Mouse (Mus musculus) kidney, embryonic 14.5 days (tissue): Measurements from ENCODE around the gene Prph2. TPM values are rescaled to one million over a fixed set of nuclear protein-coding genes. Genes with fewer than 3 reads are reported as not detected.

Experiments
- ATAC-seq: fragments of 200-750 bp; cut with Nextera tagmentation; 2 replicates; pipeline ENCODE4 v1.8.0; 2017; ENCODE audit warnings: moderate number of reproducible peaks, mild to moderate bottlenecking, moderate TSS enrichment, moderate library complexity; ENCODE audit not compliant: low FRiP score, low TSS enrichment
- H3K27ac ChIP-seq: fragments of 300-500 bp; sonication (generic); 2 replicates; pipeline ENCODE4 v1.5.1; 2014; ENCODE audit warnings: low read depth, mild to moderate bottlenecking, low read length, moderate library complexity, mixed read lengths
- H3K27me3 ChIP-seq: fragments of 300-500 bp; sonication (generic); 2 replicates; pipeline ENCODE4 v1.6.1; 2014; ENCODE audit warnings: mild to moderate bottlenecking, low read length; ENCODE audit not compliant: control insufficient read depth, insufficient read depth
- H3K36me3 ChIP-seq: fragments of 300-500 bp; sonication (generic); 2 replicates; pipeline ENCODE4 v1.6.1; 2014; ENCODE audit warnings: low read length, mixed read lengths; ENCODE audit not compliant: control insufficient read depth, insufficient read depth
- H3K4me1 ChIP-seq: fragments of 300-500 bp; sonication (generic); 2 replicates; pipeline ENCODE4 v1.6.1; 2014; ENCODE audit warnings: low read length, mixed read lengths; ENCODE audit not compliant: control insufficient read depth, insufficient read depth
- H3K4me2 ChIP-seq: fragments of 300-500 bp; sonication (generic); replicated peaks from 2 replicates; pipeline ENCODE4 v1.6.1; 2014; ENCODE audit warnings: low read depth, mild to moderate bottlenecking, low read length
- H3K4me3 ChIP-seq: fragments of 300-500 bp; sonication (generic); 2 replicates; pipeline ENCODE4 v1.5.1; 2014; ENCODE audit warnings: mild to moderate bottlenecking, low read length
- H3K9ac ChIP-seq: fragments of 300-500 bp; sonication (generic); 2 replicates; pipeline ENCODE4 v1.6.1; 2014; ENCODE audit warnings: low read depth, mild to moderate bottlenecking, low read length, moderate library complexity
- H3K9me3 ChIP-seq: fragments of 300-500 bp; sonication (generic); 2 replicates; pipeline ENCODE4 v1.6.1; 2016; ENCODE audit warnings: low read length; ENCODE audit not compliant: control insufficient read depth
- WGBS: fragments of 180-500 bp; shearing (Covaris S2); extraction: QIAGEN DNeasy Blood & Tissue Kit; methylation state at CpG from one replicate; pipeline ENCODE4 v1.1.7; 2014; 5-methylcytosine and 5-hydroxymethylcytosine counted together
- polyA plus RNA-seq: library from polyadenylated mRNA; unstranded; fragments of >200 nt; fragmentation: Nextera tagmentation; extraction: Ambion mirVana; gene quantifications from 2 replicates; pipeline ENCODE4 v1.2.1, GENCODE M21; 2014

Prph2 gene
- polyA plus RNA-seq, 1 experiment from 2014 or later = 0.18 TPM

GRCm38 (mm10) chr17:46903876-46904490 lies 6.3 kb upstream of the Prph2 start:
- Histone ChIP-seq H3K36me3 (no peaks in the 10 kb centered on the region), H3K9ac (no peak overlapping the region), H3K4me3 (no peak overlapping the region), H3K9me3 (no peaks in the 10 kb centered on the region; the same call in 1 of the 2 replicates), H3K4me2 (no peak overlapping the region), H3K27ac (no peak overlapping the region), H3K4me1 (no peaks in the 10 kb centered on the region), H3K27me3 (no peaks in the 10 kb centered on the region)
- ATAC-seq = peak; percentile 78
- 20% methylated on average over 19 of the region's 19 CpGs for WGBS

DNA sequence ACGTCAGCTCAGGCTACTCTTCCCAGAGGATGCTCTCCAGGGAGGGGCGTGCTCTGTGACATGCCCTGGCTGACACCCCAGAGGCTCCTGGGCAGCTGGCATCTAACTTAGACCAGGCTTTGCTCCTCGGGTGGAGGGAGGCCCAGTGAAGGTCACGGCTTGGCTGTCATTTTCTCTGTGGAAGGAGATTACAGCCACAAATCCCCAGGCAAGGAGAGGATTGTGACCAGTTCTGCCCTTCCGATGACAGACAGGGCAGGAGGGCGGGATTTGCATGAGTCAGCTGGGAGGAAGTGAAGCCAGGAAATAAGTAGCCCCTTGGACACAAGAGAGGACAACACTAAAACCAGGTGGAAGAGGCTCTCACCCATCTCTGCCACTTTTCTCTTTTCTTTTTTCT lies 2.1 kb downstream of the Prph2 start:
- no peak for ATAC-seq
- 17% methylated on average over 6 of the region's 6 CpGs for WGBS
- Histone ChIP-seq H3K9me3 (no peaks in the 10 kb centered on the region; the same call in 1 of the 2 replicates), H3K36me3 (no peaks in the 10 kb centered on the region), H3K4me2 (no peak overlapping the region), H3K27me3 (no peaks in the 10 kb centered on the region), H3K27ac (no peak overlapping the region), H3K9ac (no peak overlapping the region), H3K4me3 (no peak overlapping the region), H3K4me1 (no peaks in the 10 kb centered on the region)

DNA sequence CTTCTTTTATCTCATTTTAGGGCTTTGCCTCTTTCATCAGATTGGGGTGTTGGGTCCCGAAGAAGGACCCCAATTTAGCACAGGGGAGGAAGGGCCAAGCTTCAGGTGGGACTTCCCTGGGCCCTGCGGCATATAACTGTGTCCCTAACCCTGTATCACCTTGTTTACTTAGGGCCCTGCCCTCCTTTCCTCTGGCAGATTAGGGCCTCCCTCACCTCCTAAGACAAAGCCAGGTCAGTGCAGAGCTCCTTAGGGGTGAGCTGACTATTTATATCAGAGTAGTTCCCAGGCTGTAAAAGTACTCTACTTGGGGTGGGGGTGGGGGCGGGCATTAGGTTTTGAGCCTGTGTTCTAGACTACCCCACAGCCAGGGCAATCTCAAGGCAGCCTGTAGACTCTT lies 4.9 kb downstream of the Prph2 start:
- Histone ChIP-seq H3K9me3 (no peaks in the 10 kb centered on the region), H3K27ac (no peak overlapping the region), H3K4me1 (no peaks in the 10 kb centered on the region), H3K4me2 (no peak overlapping the region), H3K27me3 (no peaks in the 10 kb centered on the region), H3K4me3 (no peak overlapping the region), H3K36me3 (no peaks in the 10 kb centered on the region), H3K9ac (no peak overlapping the region)
- WGBS = 56% methylated on average over 3 of the region's 3 CpGs
- no peak for ATAC-seq

DNA sequence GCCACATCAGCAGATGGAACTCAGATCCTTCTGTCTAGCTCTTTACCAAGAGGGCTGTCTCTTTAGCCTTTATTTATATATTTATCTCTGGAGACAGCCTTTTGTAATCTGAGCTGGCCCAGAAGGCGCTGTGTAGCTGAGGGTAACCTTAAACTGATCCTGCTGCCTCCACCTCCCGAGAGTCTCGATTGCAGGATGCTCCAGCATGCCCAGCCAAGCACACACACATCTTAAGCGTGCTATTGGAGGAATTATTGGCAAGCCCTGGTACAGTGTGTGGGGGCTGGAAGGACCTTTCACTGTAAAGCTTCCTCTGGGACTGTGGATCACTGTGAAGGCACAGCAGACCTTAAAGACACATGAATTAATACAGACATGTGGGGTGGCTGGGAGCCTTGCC lies 8.7 kb downstream of the Prph2 start:
- H3K4me1 ChIP-seq = no peaks in the 10 kb centered on the region
- H3K36me3 ChIP-seq = no peaks in the 10 kb centered on the region
- H3K9ac ChIP-seq = no peak overlapping the region
- H3K9me3 ChIP-seq = no peaks in the 10 kb centered on the region
- peak; percentile 87 for ATAC-seq
- WGBS = 3% methylated on average over 4 of the region's 4 CpGs
- H3K27me3 ChIP-seq = no peaks in the 10 kb centered on the region
- no peak overlapping the region for H3K4me3 ChIP-seq
- H3K27ac ChIP-seq = peak overlapping the region; percentile 42; the same call in 1 of the 2 replicates
- H3K4me2 ChIP-seq = no peak overlapping the region

- Histone ChIP-seq H3K4me2 (no peak overlapping the region), H3K9ac (no peak overlapping the region), H3K9me3 (no peaks in the 10 kb centered on the region), H3K36me3 (no peaks in the 10 kb centered on the region), H3K27me3 (no peaks in the 10 kb centered on the region), H3K4me3 (no peak overlapping the region), H3K27ac (no peak overlapping the region), H3K4me1 (no peaks in the 10 kb centered on the region)
- no peak for ATAC-seq
- 57% methylated on average over 6 of the region's 6 CpGs for WGBS
Observed at GRCm38 (mm10) chr17:46920855-46921254, 10.6 kb downstream of the Prph2 start.

DNA sequence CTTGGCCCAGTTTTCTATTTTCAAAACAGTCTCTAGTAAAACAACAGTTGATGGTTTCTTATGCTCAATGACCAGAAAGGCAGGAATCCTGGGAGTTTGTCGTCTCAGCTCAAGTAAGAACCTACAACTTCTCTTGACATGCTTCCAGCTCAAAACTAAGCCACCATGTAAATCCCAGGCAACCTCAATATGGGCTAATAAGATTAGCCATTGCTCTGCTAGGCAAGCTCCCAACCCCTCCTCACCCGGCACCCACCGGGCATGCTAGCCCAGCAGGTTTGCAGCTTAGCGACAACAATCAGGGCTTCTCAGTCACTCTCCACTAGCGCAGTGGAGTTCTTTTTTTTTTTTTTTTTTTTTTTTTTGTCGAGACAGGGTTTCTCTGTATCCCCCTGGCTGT lies 15.9 kb downstream of the Prph2 start:
- Histone ChIP-seq H3K4me2 (no peak overlapping the region), H3K36me3 (peaks cover 29% of the 10 kb centered on the region), H3K4me3 (no peak overlapping the region), H3K4me1 (no peaks in the 10 kb centered on the region), H3K9me3 (no peaks in the 10 kb centered on the region), H3K9ac (no peak overlapping the region), H3K27ac (no peak overlapping the region), H3K27me3 (no peaks in the 10 kb centered on the region)
- ATAC-seq = no peak
- WGBS = 65% methylated on average over 6 of the region's 6 CpGs

DNA sequence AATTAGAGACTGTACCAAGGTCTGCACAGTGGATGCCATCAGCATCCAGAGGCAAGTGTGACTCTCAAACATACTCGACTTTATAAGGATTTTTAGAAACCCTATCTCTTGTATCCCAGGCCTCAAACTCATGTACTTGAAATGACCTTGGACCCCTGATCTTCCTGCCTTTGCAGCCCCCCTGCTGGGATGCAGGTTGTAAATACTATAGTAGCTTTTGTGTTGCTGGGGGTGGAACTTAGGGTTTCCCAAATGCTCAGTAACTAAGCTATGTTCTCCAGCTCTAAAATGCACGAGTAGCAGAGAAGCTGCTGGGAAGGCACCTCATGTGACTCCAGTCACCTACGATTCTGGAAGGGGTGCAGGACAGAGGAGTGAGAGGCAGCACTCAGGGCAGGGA lies 16.7 kb downstream of the Prph2 start:
- H3K27me3 ChIP-seq = no peaks in the 10 kb centered on the region
- H3K36me3 ChIP-seq = peaks cover 36% of the 10 kb centered on the region
- H3K4me1 ChIP-seq = no peaks in the 10 kb centered on the region
- ATAC-seq = no peak
- no peak overlapping the region for H3K27ac ChIP-seq
- WGBS = 62% methylated on average over 3 of the region's 3 CpGs
- no peaks in the 10 kb centered on the region for H3K9me3 ChIP-seq
- no peak overlapping the region for H3K9ac ChIP-seq
- no peak overlapping the region for H3K4me3 ChIP-seq
- no peak overlapping the region for H3K4me2 ChIP-seq

DNA sequence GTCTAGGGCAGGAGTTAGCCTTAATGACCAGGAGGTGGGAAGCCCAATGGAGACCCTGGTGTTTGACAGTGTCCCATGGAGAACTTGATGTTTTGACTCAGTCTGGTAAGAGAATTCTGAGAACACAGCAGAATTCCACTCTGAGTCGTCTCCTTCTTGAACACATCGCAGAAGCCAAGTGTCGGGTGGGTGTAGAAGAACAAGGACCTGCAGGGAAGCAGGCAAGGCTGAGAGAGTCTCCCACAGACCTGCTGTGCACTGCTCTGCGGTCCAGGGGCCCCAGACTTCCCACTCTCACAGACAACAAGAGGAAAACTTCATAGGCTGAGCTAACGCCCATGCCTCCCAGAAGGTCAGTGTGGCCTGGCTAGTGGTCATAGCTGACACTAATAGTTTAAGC lies 17.5 kb downstream of the Prph2 start:
- Histone ChIP-seq H3K9ac (no peak overlapping the region), H3K4me3 (no peak overlapping the region), H3K27me3 (no peaks in the 10 kb centered on the region), H3K9me3 (no peaks in the 10 kb centered on the region), H3K27ac (no peak overlapping the region), H3K4me1 (no peaks in the 10 kb centered on the region), H3K4me2 (no peak overlapping the region), H3K36me3 (peaks cover 45% of the 10 kb centered on the region)
- no peak for ATAC-seq
- WGBS = 90% methylated on average over 5 of the region's 5 CpGs

GRCm38 (mm10) chr17:46929277-46929676 lies 19.0 kb downstream of the Prph2 start:
- Histone ChIP-seq H3K9me3 (no peaks in the 10 kb centered on the region), H3K4me1 (no peaks in the 10 kb centered on the region), H3K4me3 (no peak overlapping the region), H3K27ac (no peak overlapping the region), H3K9ac (no peak overlapping the region), H3K4me2 (no peak overlapping the region), H3K36me3 (peaks cover 60% of the 10 kb centered on the region), H3K27me3 (no peaks in the 10 kb centered on the region)
- 82% methylated on average over 12 of the region's 12 CpGs for WGBS
- ATAC-seq = no peak
